Comparison of ENCODE assay signal across 9 mouse cellular contexts in the genomic region with DNA sequence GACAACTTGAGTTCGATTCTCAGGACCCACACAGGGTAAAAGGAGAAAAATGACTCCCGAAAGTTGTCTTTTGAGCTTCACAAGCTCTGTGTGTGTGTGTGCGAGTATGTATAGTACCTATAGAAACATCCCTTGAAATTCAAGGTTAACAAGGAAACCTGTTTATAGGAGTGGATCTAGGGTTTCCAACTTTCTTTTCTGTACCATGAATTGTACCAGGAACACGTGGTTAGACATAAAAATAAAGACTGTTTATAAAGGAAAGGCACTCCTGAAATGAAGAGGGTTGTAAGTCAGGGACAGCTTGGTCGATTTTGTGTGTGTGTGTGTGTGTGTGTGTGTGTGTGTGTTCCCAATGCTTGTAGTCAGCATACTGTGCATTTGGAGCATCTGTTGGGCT. TPM values are rescaled to one million over a fixed set of nuclear protein-coding genes. Genes with fewer than 3 reads are reported as not detected.
DNase-seq lines count a peak whose midpoint lies in the region; ATAC-seq and TF ChIP-seq lines count a peak whose summit lies in the region.
"Had no signal": no experiment of that assay in that cellular context is flagged by ENCODE, and none has a peak within 500 bp of the region (broad histone marks: within the 10 kb centered on the region; RNA-seq: fewer than 3 reads in every experiment).

No protein-coding gene starts in this region.

- no peak for ATAC-seq in heart, embryonic 11.5 days (replicated peaks; ENCODE audit: insufficient number of reproducible peaks, low FRiP score, low TSS enrichment)
- no peak for ATAC-seq in forebrain, embryonic 15.5 days (replicated peaks)
- no peak for ATAC-seq in liver, embryonic 16.5 days (ENCODE audit: low read depth)

- DNase-seq in heart, adult 8-10 months (ENCODE audit: low spot score) = no peak
- DNase-seq in CH12.LX (ENCODE audit: extremely low read depth) = no peak
- DNase-seq in urinary bladder, postnatal 25 days (ENCODE audit: low spot score) = no peak
- DNase-seq in layer of hippocampus, adult 9-11 months = no peak
- DNase-seq in cerebellum, adult 8-10 months = no peak

- H3K4me2 ChIP-seq in heart, embryonic 11.5 days = peak overlapping the region; percentile 69
- H3K4me2 ChIP-seq in CH12.LX (ENCODE audit: insufficient read depth, low read depth, poor library complexity, severe bottlenecking) = peak overlapping the region; percentile 69
- H3K4me2 ChIP-seq in forebrain, embryonic 15.5 days (replicated peaks) = peak overlapping the region; percentile 62
- H3K4me2 ChIP-seq in liver, embryonic 16.5 days (ENCODE audit: low read depth, low read length) = peak overlapping the region; percentile 84

- no peak overlapping the region for H3K27ac ChIP-seq in heart, embryonic 11.5 days (ENCODE audit: low read depth, low read length)
- H3K27ac ChIP-seq in CH12.LX (ENCODE audit: insufficient read depth, low read depth) = no peak overlapping the region
- peak overlapping the region; percentile 80; the same call in 1 of the 2 replicates for H3K27ac ChIP-seq in forebrain, embryonic 15.5 days (replicated peaks)
- no peak overlapping the region for H3K27ac ChIP-seq in liver, embryonic 16.5 days (ENCODE audit: low read length)

- TF ChIP-seq RAD21 in CH12.LX (IDR thresholded peaks at IDR 0.05; ENCODE audit: low read depth, low read length) = no peak

- H3K79me2 ChIP-seq in CH12.LX (replicated peaks; ENCODE audit: control insufficient read depth, extremely low read depth, insufficient read depth, poor library complexity, severe bottlenecking) = 0 out of 2 replicates have a peak, but pooled peaks cover 12% of the 10 kb centered on the region

- H3K9me3 ChIP-seq in heart, embryonic 11.5 days (replicated peaks; ENCODE audit: control insufficient read depth, low read length) = no peaks in the 10 kb centered on the region
- H3K9me3 ChIP-seq in CH12.LX (replicated peaks; ENCODE audit: low read length) = no peaks in the 10 kb centered on the region
- H3K9me3 ChIP-seq in forebrain, embryonic 15.5 days = no peaks in the 10 kb centered on the region
- H3K9me3 ChIP-seq in liver, embryonic 16.5 days (replicated peaks; ENCODE audit: control insufficient read depth, low read length) = no peaks in the 10 kb centered on the region

- TF ChIP-seq CTCF in CH12.LX (conservative IDR thresholded peaks at IDR 0.05 in 1 of 2, IDR thresholded peaks at IDR 0.05 in 1 of 2; ENCODE audit: low read depth in 2 of 2, low read length in 2 of 2) = no peak

- dilution Hi-C loops in CH12.LX (cut with MboI; ENCODE audit: extremely low pct_ligation_motif_present, extremely low pct_unique_long_range_greater_than_20kb, low sequenced_read_pairs) = no loop called here

- no peak for TF ChIP-seq POLR2A in CH12.LX (IDR thresholded peaks at IDR 0.05; ENCODE audit: low read depth, low read length)

- peak overlapping the region; percentile 88 for H3K4me3 ChIP-seq in heart, embryonic 11.5 days (ENCODE audit: low read depth, low read length)
- H3K4me3 ChIP-seq in CH12.LX (replicated peaks in 1 of 3; ENCODE audit: low read depth in 2 of 3, low read length in 2 of 3, poor library complexity in 1 of 3) = peak overlapping the region; percentile 79 to 99 (median 84)
- peak overlapping the region; percentile 77 for H3K4me3 ChIP-seq in forebrain, embryonic 15.5 days
- peak overlapping the region; percentile 87 for H3K4me3 ChIP-seq in liver, embryonic 16.5 days (ENCODE audit: low read depth, low read length)

- TF ChIP-seq EP300 in CH12.LX (IDR thresholded peaks at IDR 0.05; ENCODE audit: low read length) = no peak

- WGBS in heart, embryonic 11.5 days (ENCODE audit: insufficient replicate concordance) = 16% methylated on average over 5 of the region's 5 CpGs
- WGBS in forebrain, embryonic 15.5 days = 9% methylated on average over 5 of the region's 5 CpGs
- WGBS in liver, embryonic 16.5 days (ENCODE audit: insufficient replicate concordance) = 6% methylated on average over 5 of the region's 5 CpGs

- peaks cover 7% of the 10 kb centered on the region for H3K27me3 ChIP-seq in heart, embryonic 11.5 days (ENCODE audit: control insufficient read depth, insufficient read depth, low read length)
- peaks cover 2% of the 10 kb centered on the region for H3K27me3 ChIP-seq in CH12.LX (replicated peaks)
- H3K27me3 ChIP-seq in forebrain, embryonic 15.5 days = peaks cover 12% of the 10 kb centered on the region
- peaks cover 3% of the 10 kb centered on the region for H3K27me3 ChIP-seq in liver, embryonic 16.5 days (ENCODE audit: control insufficient read depth, insufficient read depth, low read depth, low read length)

- peaks cover 14% of the 10 kb centered on the region for H3K4me1 ChIP-seq in heart, embryonic 11.5 days (ENCODE audit: control insufficient read depth, insufficient read depth, low read length)
- peaks cover 12 to 43% of the 10 kb centered on the region in 2 experiments for H3K4me1 ChIP-seq in CH12.LX (ENCODE audit: control insufficient read depth in 1 of 2, insufficient read depth in 2 of 2)
- H3K4me1 ChIP-seq in forebrain, embryonic 15.5 days = peaks cover 17% of the 10 kb centered on the region
- peaks cover 12% of the 10 kb centered on the region for H3K4me1 ChIP-seq in liver, embryonic 16.5 days (ENCODE audit: control insufficient read depth, low read depth, low read length)

- no peaks in the 10 kb centered on the region for H3K36me3 ChIP-seq in heart, embryonic 11.5 days (ENCODE audit: control insufficient read depth, insufficient read depth, low read length)
- H3K36me3 ChIP-seq in CH12.LX (replicated peaks in 1 of 2; ENCODE audit: control insufficient read depth in 1 of 2, insufficient read depth in 1 of 2, low read length in 1 of 2) = peaks cover 13 to 30% of the 10 kb centered on the region in 2 experiments
- H3K36me3 ChIP-seq in forebrain, embryonic 15.5 days = 0 out of 2 replicates have a peak, but pooled peaks cover 7% of the 10 kb centered on the region
- H3K36me3 ChIP-seq in liver, embryonic 16.5 days (ENCODE audit: control insufficient read depth, insufficient read depth) = no peaks in the 10 kb centered on the region

- H3K9ac ChIP-seq in heart, embryonic 11.5 days (ENCODE audit: low read depth, low read length) = peak overlapping the region; percentile 93
- H3K9ac ChIP-seq in CH12.LX (ENCODE audit: insufficient read depth, low read depth) = peak overlapping the region; percentile 36; the same call in 1 of the 2 replicates
- H3K9ac ChIP-seq in forebrain, embryonic 15.5 days (replicated peaks) = peak overlapping the region; percentile 84
- peak overlapping the region; percentile 82 for H3K9ac ChIP-seq in liver, embryonic 16.5 days (ENCODE audit: low read depth, low read length)

- in situ Hi-C loops in CH12.LX (cut with MboI; ENCODE audit: low pct_ligation_motif_present, low pct_unique_long_range_greater_than_20kb, low sequenced_read_pairs) = no loop called here

TF ChIP-seq in CH12.LX, 34 proteins besides CTCF, POLR2A, EP300 and RAD21:
- TF ChIP-seq GABPA (IDR thresholded peaks at IDR 0.05; ENCODE audit: insufficient replicate concordance, low read depth, low read length) (no peak), MAX (IDR thresholded peaks at IDR 0.05; ENCODE audit: low read length) (peak; percentile 67; the same call in 1 of the 2 replicates), MAFK (IDR thresholded peaks at IDR 0.05; ENCODE audit: insufficient replicate concordance, low read length) (no peak), ZMIZ1 (IDR thresholded peaks at IDR 0.05; ENCODE audit: low read depth, low read length) (no peak), JUN (IDR thresholded peaks at IDR 0.05; ENCODE audit: insufficient read depth, low read depth, low read length) (no peak)
TF ChIP-seq in CH12.LX: peak in this region for 1.

RNA-seq across cellular contexts. Expression of a gene that starts 0.5 kb away (rescaled TPM):
- polyA plus RNA-seq in heart, embryonic 11.5 days (2014; fragmentation: Nextera tagmentation; extraction: Ambion mirVana) = 45.1 and 46.2 TPM in 2 replicates
- total RNA-seq in heart, adult 8-10 months (2022) = 10 to 100 TPM; 15.3 to 17.1 (median 15.6) TPM
- 34.7 and 36.4 TPM in 2 replicates for total RNA-seq in CH12.LX (2012; rRNA removed)
- 30.1 and 30.7 TPM in 2 replicates for total RNA-seq in CH12.LX (2014; rRNA removed)
- polyA plus RNA-seq in CH12.LX (2012; ENCODE audit: insufficient read length, low read depth) = 23.1 and 27.1 TPM in 2 replicates
- 49.8 and 55.4 TPM in 2 replicates for polyA plus RNA-seq in forebrain, embryonic 15.5 days (2015; fragmentation: Nextera tagmentation; extraction: Ambion mirVana)
- 15.6 and 17.0 TPM in 2 replicates for polyA plus RNA-seq in liver, embryonic 16.5 days (2015; fragmentation: Nextera tagmentation; extraction: Ambion mirVana)

RNA-seq across cellular contexts. Expression of a gene that starts 7.3 kb away (rescaled TPM):
- polyA plus RNA-seq in heart, embryonic 11.5 days (2014; fragmentation: Nextera tagmentation; extraction: Ambion mirVana) = 12.7 and 14.1 TPM in 2 replicates
- 1 to 10 TPM; 1.4 to 2.2 (median 1.6) TPM for total RNA-seq in heart, adult 8-10 months (2022)
- total RNA-seq in CH12.LX (2012; rRNA removed) = not detected in 2 replicates
- total RNA-seq in CH12.LX (2014; rRNA removed) = not detected in 2 replicates
- not detected in 2 replicates for polyA plus RNA-seq in CH12.LX (2012; ENCODE audit: insufficient read length, low read depth)
- polyA plus RNA-seq in forebrain, embryonic 15.5 days (2015; fragmentation: Nextera tagmentation; extraction: Ambion mirVana) = 1.6 and 2.0 TPM in 2 replicates
- polyA plus RNA-seq in liver, embryonic 16.5 days (2015; fragmentation: Nextera tagmentation; extraction: Ambion mirVana) = 0.04 and 0.08 TPM in 2 replicates
- total RNA-seq: monocyte, adult 5-6 weeks had no signal

RNA-seq across cellular contexts. Expression of a gene that starts 19.1 kb away (rescaled TPM):
- polyA plus RNA-seq in heart, embryonic 11.5 days (2014; fragmentation: Nextera tagmentation; extraction: Ambion mirVana) = 0.69 and 1.2 TPM in 2 replicates
- under 1 TPM in 3 of 4 experiments, not detected in 1; 0.08 to 0.26 (median 0.09) TPM for total RNA-seq in heart, adult 8-10 months (2022)
- total RNA-seq in CH12.LX (2012; rRNA removed) (0.04 TPM in 1 of 2 replicates, not detected in the other), CH12.LX (2014; rRNA removed) (not detected in 2 replicates)
- polyA plus RNA-seq in CH12.LX (2012; ENCODE audit: insufficient read length, low read depth) = not detected in 2 replicates
- polyA plus RNA-seq in forebrain, embryonic 15.5 days (2015; fragmentation: Nextera tagmentation; extraction: Ambion mirVana) = 0.10 and 0.18 TPM in 2 replicates
- 0.07 TPM in 1 of 2 replicates, not detected in the other for polyA plus RNA-seq in liver, embryonic 16.5 days (2015; fragmentation: Nextera tagmentation; extraction: Ambion mirVana)

RNA-seq across cellular contexts. Expression of a gene that starts 24.5 kb away (rescaled TPM):
- polyA plus RNA-seq in heart, embryonic 11.5 days (2014; fragmentation: Nextera tagmentation; extraction: Ambion mirVana) = 3.1 and 9.0 TPM in 2 replicates
- under 1 TPM in 3 of 4 experiments, not detected in 1; 0.19 to 0.34 (median 0.33) TPM for total RNA-seq in heart, adult 8-10 months (2022)
- not detected in 2 replicates for total RNA-seq in CH12.LX (2012; rRNA removed)
- total RNA-seq in CH12.LX (2014; rRNA removed) = not detected in 2 replicates
- polyA plus RNA-seq in CH12.LX (2012; ENCODE audit: insufficient read length, low read depth) = not detected in 2 replicates
- 0.54 and 0.87 TPM in 2 replicates for polyA plus RNA-seq in forebrain, embryonic 15.5 days (2015; fragmentation: Nextera tagmentation; extraction: Ambion mirVana)
- 2.6 and 2.7 TPM in 2 replicates for polyA plus RNA-seq in liver, embryonic 16.5 days (2015; fragmentation: Nextera tagmentation; extraction: Ambion mirVana)
- total RNA-seq: monocyte, adult 5-6 weeks had no signal

Comparison
In these comparisons a context has a peak if more than half of its experiments do, and no peak if none do; other contexts are left out.
1. H3K9ac ChIP-seq: peak in every context shown above with its lines; median percentile 93 in heart, embryonic 11.5 days; 84 in forebrain, embryonic 15.5 days; 82 in liver, embryonic 16.5 days; 36 in CH12.LX.